Mouse (Mus musculus): ENCODE measurements around the gene Rab4b. TPM values are rescaled to one million over a fixed set of nuclear protein-coding genes. Genes with fewer than 3 reads are reported as not detected.

Rab4b gene
- polyA plus RNA-seq (2014; fragmentation: Nextera tagmentation; extraction: Ambion mirVana), result 67.0 and 72.6 TPM in 2 replicates

GRCm38 (mm10) chr7:27178324-27179216 is at the start of gene Rab4b:
Rab4b (minus strand) TSS chr7:27178896.
- Histone ChIP-seq H3K27ac (ENCODE audit: low read depth, low read length) (peak within 1 kb of the TSS; percentile 83), H3K4me3 (ENCODE audit: low read depth, low read length) (peak within 1 kb of the TSS; percentile 65), H3K4me1 (ENCODE audit: control insufficient read depth, insufficient read depth, low read length) (peaks cover 5% of the 10 kb centered on the region), H3K9me3 (ENCODE audit: control insufficient read depth, low read length) (no peaks in the 10 kb centered on the region), H3K27me3 (ENCODE audit: control insufficient read depth, insufficient read depth, low read length) (no peaks in the 10 kb centered on the region), H3K9ac (ENCODE audit: low read length) (peak within 1 kb of the TSS; percentile 52), H3K36me3 (ENCODE audit: control insufficient read depth, insufficient read depth, low read length) (no peaks in the 10 kb centered on the region; the same call in 1 of the 2 replicates), H3K4me2 (ENCODE audit: low read depth) (peak within 1 kb of the TSS; percentile 55)
- peak; percentile 98 for ATAC-seq (ENCODE audit: insufficient read depth, low FRiP score, low TSS enrichment)
- DNase-seq (ENCODE audit: low spot score), result peak; percentile 99
- under 1% methylated on average over 50 of the region's 53 CpGs for WGBS

DNA sequence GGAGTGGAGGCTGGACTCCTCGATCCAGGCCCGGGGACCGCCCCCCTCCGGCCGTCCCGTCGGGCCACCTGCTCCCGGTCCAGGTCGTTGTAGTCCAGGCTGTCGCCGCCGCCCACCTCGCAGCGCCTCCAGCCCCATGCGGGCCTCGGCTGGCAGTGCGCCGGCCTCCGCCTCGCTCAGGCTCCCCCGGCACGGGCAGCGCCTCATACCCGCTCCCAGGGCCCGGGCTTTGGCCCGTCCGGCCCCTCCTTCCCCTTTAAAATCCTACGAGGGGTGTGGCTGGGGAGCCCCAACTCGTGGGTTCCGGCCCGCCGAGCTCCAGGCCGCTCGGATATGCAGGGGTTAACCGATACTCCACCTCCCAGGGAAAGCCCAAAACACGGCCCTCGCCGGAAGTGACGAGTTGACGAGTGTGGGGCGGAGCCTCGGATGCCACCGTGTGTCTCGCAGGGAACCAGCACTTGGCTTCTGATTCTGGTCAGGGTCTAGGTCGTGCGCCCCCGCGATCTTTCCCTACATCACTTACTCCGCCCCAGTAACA is 49.7 kb upstream of the Rab4b start, which contains the start of gene Itpkc:
TSS of gene Itpkc (minus strand) at position 381 of the 541 bp plus-strand sequence.
- H3K27ac ChIP-seq (ENCODE audit: low read depth, low read length), result peak within 1 kb of the TSS; percentile 60
- peaks cover 21% of the 10 kb centered on the region for H3K4me1 ChIP-seq (ENCODE audit: control insufficient read depth, insufficient read depth, low read length)
- under 1% methylated on average over 49 of the region's 49 CpGs for WGBS
- H3K4me2 ChIP-seq (ENCODE audit: low read depth), result peak within 1 kb of the TSS; percentile 72
- DNase-seq (ENCODE audit: low spot score) (peak; percentile 96), ATAC-seq (ENCODE audit: insufficient read depth, low FRiP score, low TSS enrichment) (peak; percentile 70)
- H3K9ac ChIP-seq (ENCODE audit: low read length), result peak within 1 kb of the TSS; percentile 74
- no peaks in the 10 kb centered on the region for H3K36me3 ChIP-seq (ENCODE audit: control insufficient read depth, insufficient read depth, low read length)
- no peaks in the 10 kb centered on the region for H3K9me3 ChIP-seq (ENCODE audit: control insufficient read depth, low read length)
- H3K27me3 ChIP-seq (ENCODE audit: control insufficient read depth, insufficient read depth, low read length), result no peaks in the 10 kb centered on the region
- peak within 1 kb of the TSS; percentile 89 for H3K4me3 ChIP-seq (ENCODE audit: low read depth, low read length)

DNA sequence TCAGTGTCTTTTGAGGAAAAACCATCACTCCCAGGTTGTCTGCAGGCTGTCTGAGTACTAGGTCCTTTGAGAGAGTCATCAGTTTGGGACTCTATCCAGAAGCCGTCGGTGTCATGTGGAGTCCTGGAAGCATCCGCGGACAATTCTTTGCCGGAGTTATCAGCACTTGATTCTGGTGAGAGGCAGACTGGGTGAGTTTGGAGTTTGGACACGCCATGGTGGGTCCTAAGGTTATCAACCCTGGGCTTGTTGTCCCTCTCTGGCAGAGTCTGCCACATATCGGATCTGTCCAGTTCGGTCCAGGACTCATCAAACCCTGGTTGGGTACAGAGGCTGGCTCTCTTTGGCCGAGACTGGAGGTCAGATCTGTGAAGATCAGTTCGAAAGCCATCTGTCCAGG is 49.0 kb upstream of the Rab4b start:
- Histone ChIP-seq H3K4me2 (ENCODE audit: low read depth) (peak overlapping the region; percentile 72), H3K27me3 (ENCODE audit: control insufficient read depth, insufficient read depth, low read length) (no peaks in the 10 kb centered on the region), H3K9me3 (ENCODE audit: control insufficient read depth, low read length) (no peaks in the 10 kb centered on the region), H3K27ac (ENCODE audit: low read depth, low read length) (no peak overlapping the region), H3K9ac (ENCODE audit: low read length) (peak overlapping the region; percentile 74), H3K4me1 (ENCODE audit: control insufficient read depth, insufficient read depth, low read length) (peaks cover 21% of the 10 kb centered on the region), H3K36me3 (ENCODE audit: control insufficient read depth, insufficient read depth, low read length) (no peaks in the 10 kb centered on the region), H3K4me3 (ENCODE audit: low read depth, low read length) (peak overlapping the region; percentile 89)
- ATAC-seq (ENCODE audit: insufficient read depth, low FRiP score, low TSS enrichment) (peak; percentile 17; the same call in 1 of the 2 replicates), DNase-seq (ENCODE audit: low spot score) (no peak)
- 9% methylated on average over 10 of the region's 10 CpGs for WGBS

DNA sequence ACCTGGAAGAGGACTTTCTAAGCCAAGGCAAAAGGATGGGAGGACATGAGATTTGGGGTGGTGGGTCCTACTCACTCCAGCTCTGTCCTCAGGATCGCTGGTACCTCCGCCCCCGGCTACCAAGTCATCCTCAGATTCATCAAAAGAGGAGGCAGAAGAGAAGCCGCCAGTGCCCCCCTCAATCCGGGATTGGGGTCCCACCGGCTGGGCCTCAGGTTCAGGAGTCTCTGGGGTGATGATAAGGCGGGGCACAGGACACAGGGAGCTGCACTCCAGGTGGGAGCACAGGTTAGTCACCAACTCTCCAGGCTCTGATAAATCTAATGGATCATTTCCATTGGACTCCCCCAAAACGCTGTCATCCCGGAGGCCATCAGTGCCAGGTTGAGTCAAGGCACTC is 48.6 kb upstream of the Rab4b start:
- H3K36me3 ChIP-seq (ENCODE audit: control insufficient read depth, insufficient read depth, low read length), result no peaks in the 10 kb centered on the region
- H3K9me3 ChIP-seq (ENCODE audit: control insufficient read depth, low read length), result no peaks in the 10 kb centered on the region
- peaks cover 21% of the 10 kb centered on the region for H3K4me1 ChIP-seq (ENCODE audit: control insufficient read depth, insufficient read depth, low read length)
- DNase-seq (ENCODE audit: low spot score), result no peak
- H3K27ac ChIP-seq (ENCODE audit: low read depth, low read length), result no peak overlapping the region
- H3K4me3 ChIP-seq (ENCODE audit: low read depth, low read length), result peak overlapping the region; percentile 89
- ATAC-seq (ENCODE audit: insufficient read depth, low FRiP score, low TSS enrichment), result no peak
- H3K9ac ChIP-seq (ENCODE audit: low read length), result peak overlapping the region; percentile 74
- H3K27me3 ChIP-seq (ENCODE audit: control insufficient read depth, insufficient read depth, low read length), result no peaks in the 10 kb centered on the region
- 29% methylated on average over 9 of the region's 9 CpGs for WGBS
- H3K4me2 ChIP-seq (ENCODE audit: low read depth), result peak overlapping the region; percentile 72

- WGBS, result 84% methylated on average over 11 of the region's 11 CpGs
- Histone ChIP-seq H3K9ac (ENCODE audit: low read length) (peak overlapping the region; percentile 29; the same call in 1 of the 2 replicates), H3K27ac (ENCODE audit: low read depth, low read length) (no peak overlapping the region), H3K36me3 (ENCODE audit: control insufficient read depth, insufficient read depth, low read length) (no peaks in the 10 kb centered on the region), H3K9me3 (ENCODE audit: control insufficient read depth, low read length) (no peaks in the 10 kb centered on the region), H3K4me1 (ENCODE audit: control insufficient read depth, insufficient read depth, low read length) (peaks cover 21% of the 10 kb centered on the region), H3K4me3 (ENCODE audit: low read depth, low read length) (no peak overlapping the region), H3K27me3 (ENCODE audit: control insufficient read depth, insufficient read depth, low read length) (no peaks in the 10 kb centered on the region), H3K4me2 (ENCODE audit: low read depth) (peak overlapping the region; percentile 22)
- ATAC-seq (ENCODE audit: insufficient read depth, low FRiP score, low TSS enrichment) (no peak), DNase-seq (ENCODE audit: low spot score) (no peak)
Observed at GRCm38 (mm10) chr7:27224877-27225575, 46.3 kb upstream of the Rab4b start.

DNA sequence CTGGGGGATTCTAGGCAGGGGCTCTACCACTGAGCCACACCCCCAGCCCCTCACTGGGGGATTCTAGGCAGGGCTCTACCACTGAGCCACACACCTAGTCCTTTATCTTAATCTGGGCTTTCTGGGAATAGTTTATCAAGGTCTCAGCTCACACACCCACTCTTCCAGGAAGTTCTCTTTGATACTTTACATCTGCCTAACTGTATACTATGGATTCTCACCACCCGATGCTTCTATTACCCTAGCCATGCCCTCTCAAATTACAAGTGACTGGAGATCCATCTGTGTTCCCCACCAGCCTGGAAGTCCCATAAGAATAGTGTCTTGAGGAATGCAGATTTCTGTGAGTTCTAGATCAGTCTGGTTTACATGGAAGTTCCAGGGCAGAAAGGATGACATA is 43.8 kb upstream of the Rab4b start:
- Histone ChIP-seq H3K9ac (ENCODE audit: low read length) (no peak overlapping the region), H3K4me3 (ENCODE audit: low read depth, low read length) (no peak overlapping the region), H3K36me3 (ENCODE audit: control insufficient read depth, insufficient read depth, low read length) (no peaks in the 10 kb centered on the region), H3K27ac (ENCODE audit: low read depth, low read length) (no peak overlapping the region), H3K4me1 (ENCODE audit: control insufficient read depth, insufficient read depth, low read length) (peaks cover 21% of the 10 kb centered on the region), H3K27me3 (ENCODE audit: control insufficient read depth, insufficient read depth, low read length) (no peaks in the 10 kb centered on the region), H3K4me2 (ENCODE audit: low read depth) (no peak overlapping the region), H3K9me3 (ENCODE audit: control insufficient read depth, low read length) (no peaks in the 10 kb centered on the region)
- WGBS, result 81% methylated on average over 1 of the region's 1 CpGs
- DNase-seq (ENCODE audit: low spot score) (no peak), ATAC-seq (ENCODE audit: insufficient read depth, low FRiP score, low TSS enrichment) (no peak)

DNA sequence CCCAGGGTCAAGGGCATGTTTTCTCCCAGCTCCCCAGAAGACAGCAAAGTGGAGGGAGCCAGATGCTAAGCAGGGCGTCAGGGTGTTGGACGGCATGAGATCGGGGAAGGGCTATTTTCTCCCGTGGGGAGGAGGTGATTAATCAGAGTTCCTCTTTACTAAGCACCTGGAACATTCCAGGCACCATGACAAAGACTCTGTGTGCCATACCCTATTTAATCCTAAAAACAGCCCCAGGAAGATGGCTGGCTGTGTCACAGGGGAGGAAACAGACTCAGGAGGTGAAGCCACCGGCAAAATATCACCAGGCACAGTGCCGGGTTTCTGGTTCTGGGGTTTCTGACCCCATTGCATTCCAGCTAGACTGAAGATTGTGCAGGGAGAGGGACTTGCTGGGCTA is 43.2 kb upstream of the Rab4b start:
- ATAC-seq (ENCODE audit: insufficient read depth, low FRiP score, low TSS enrichment), result no peak
- no peak for DNase-seq (ENCODE audit: low spot score)
- WGBS, result 82% methylated on average over 6 of the region's 6 CpGs
- Histone ChIP-seq H3K9ac (ENCODE audit: low read length) (no peak overlapping the region), H3K36me3 (ENCODE audit: control insufficient read depth, insufficient read depth, low read length) (0 out of 2 replicates have a peak, but pooled peaks cover under 1% of the 10 kb centered on the region), H3K27ac (ENCODE audit: low read depth, low read length) (no peak overlapping the region), H3K27me3 (ENCODE audit: control insufficient read depth, insufficient read depth, low read length) (no peaks in the 10 kb centered on the region), H3K4me3 (ENCODE audit: low read depth, low read length) (no peak overlapping the region), H3K4me2 (ENCODE audit: low read depth) (no peak overlapping the region), H3K9me3 (ENCODE audit: control insufficient read depth, low read length) (no peaks in the 10 kb centered on the region), H3K4me1 (ENCODE audit: control insufficient read depth, insufficient read depth, low read length) (peaks cover 16% of the 10 kb centered on the region)

GRCm38 (mm10) chr7:27219937-27220336 is 41.2 kb upstream of the Rab4b start:
- 79% methylated on average over 11 of the region's 11 CpGs for WGBS
- no peak for ATAC-seq (ENCODE audit: insufficient read depth, low FRiP score, low TSS enrichment)

More at GRCm38 (mm10) chr7:27219937-27220336, 41.2 kb upstream of the Rab4b start:
- Histone ChIP-seq H3K36me3 (ENCODE audit: control insufficient read depth, insufficient read depth, low read length) (0 out of 2 replicates have a peak, but pooled peaks cover 3% of the 10 kb centered on the region), H3K4me2 (ENCODE audit: low read depth) (no peak overlapping the region), H3K9me3 (ENCODE audit: control insufficient read depth, low read length) (no peaks in the 10 kb centered on the region), H3K27me3 (ENCODE audit: control insufficient read depth, insufficient read depth, low read length) (no peaks in the 10 kb centered on the region), H3K4me3 (ENCODE audit: low read depth, low read length) (no peak overlapping the region), H3K4me1 (ENCODE audit: control insufficient read depth, insufficient read depth, low read length) (peaks cover 2% of the 10 kb centered on the region; the same call in 1 of the 2 replicates), H3K9ac (ENCODE audit: low read length) (no peak overlapping the region), H3K27ac (ENCODE audit: low read depth, low read length) (no peak overlapping the region)
- no peak for DNase-seq (ENCODE audit: low spot score)
